In the genomic region with DNA sequence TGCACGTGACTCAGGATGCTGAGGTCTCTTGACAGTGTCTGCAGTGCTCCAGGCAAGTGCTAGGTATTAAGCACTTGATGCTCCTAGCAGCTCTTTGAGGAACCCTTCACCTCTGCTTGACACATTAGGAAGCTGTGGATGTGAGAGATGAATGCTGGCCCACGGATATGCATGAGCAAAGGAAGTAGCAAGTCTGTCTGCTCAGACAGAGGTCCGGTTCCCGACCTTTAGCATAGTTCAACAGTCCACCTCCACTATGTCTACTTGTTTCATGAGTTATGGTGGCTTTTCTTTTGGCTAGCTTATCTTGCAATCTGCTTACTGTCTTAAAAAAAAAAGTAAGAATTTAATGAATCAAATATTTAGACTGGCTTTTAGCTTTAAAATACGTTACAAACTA, we compare ENCODE assay signal across 16 mouse cellular contexts.
"Had no signal": no experiment of that assay in that cellular context is flagged by ENCODE, and none has a peak within 500 bp of the region (broad histone marks: within the 10 kb centered on the region; RNA-seq: fewer than 3 reads in every experiment).

No protein-coding gene starts in this region.

- DNase-seq: lung, embryonic 14.5 days; lung, postnatal 14 days; retina, postnatal 1 day; right cerebral cortex, postnatal 4 days; spleen, adult 18-20 months; thymus, adult 2 months; thymus, postnatal 25 days had no signal

- H3K27me3 ChIP-seq: limb, embryonic 12.5 days; liver, embryonic 13.5 days; midbrain, embryonic 15.5 days; neural tube, embryonic 12.5 days had no signal

- H3K4me3 ChIP-seq: hindbrain, embryonic 10.5 days; left cerebral cortex, adult 2 months; limb, embryonic 12.5 days; liver, embryonic 13.5 days; midbrain, embryonic 15.5 days; neural tube, embryonic 12.5 days had no signal

- H3K36me3 ChIP-seq: midbrain, embryonic 15.5 days; neural tube, embryonic 12.5 days had no signal

- ATAC-seq: intestine, postnatal 0 days; midbrain, embryonic 15.5 days had no signal

- H3K4me2 ChIP-seq: hindbrain, embryonic 14.5 days; limb, embryonic 12.5 days; lung, embryonic 14.5 days; midbrain, embryonic 15.5 days; neural tube, embryonic 12.5 days had no signal

- H3K9ac ChIP-seq: hindbrain, embryonic 14.5 days; limb, embryonic 12.5 days; lung, embryonic 14.5 days; midbrain, embryonic 15.5 days; neural tube, embryonic 12.5 days had no signal

- H3K27ac ChIP-seq: hindbrain, embryonic 10.5 days; hindbrain, embryonic 14.5 days; left cerebral cortex, adult 2 months; limb, embryonic 12.5 days; macrophage; midbrain, embryonic 15.5 days; neural tube, embryonic 12.5 days had no signal

- H3K4me1 ChIP-seq: hindbrain, embryonic 10.5 days; limb, embryonic 12.5 days; midbrain, embryonic 15.5 days; neural tube, embryonic 12.5 days had no signal

- H3K9me3 ChIP-seq: hindbrain, embryonic 10.5 days; limb, embryonic 12.5 days; liver, embryonic 13.5 days; midbrain, embryonic 15.5 days; neural tube, embryonic 12.5 days had no signal
